Mouse (Mus musculus) ES-Bruce4 (cell line): Measurements from ENCODE around the gene Defb45.

Experiments
- CTCF ChIP-seq: IDR thresholded peaks from one replicate; pipeline ENCODE4 v1.8.1; 2011; ENCODE audit warnings: low read depth, low read length
- POLR2A ChIP-seq: IDR thresholded peaks from one replicate; pipeline ENCODE4 v1.8.1; 2011; ENCODE audit warnings: low read length; ENCODE audit not compliant: insufficient read depth

DNA sequence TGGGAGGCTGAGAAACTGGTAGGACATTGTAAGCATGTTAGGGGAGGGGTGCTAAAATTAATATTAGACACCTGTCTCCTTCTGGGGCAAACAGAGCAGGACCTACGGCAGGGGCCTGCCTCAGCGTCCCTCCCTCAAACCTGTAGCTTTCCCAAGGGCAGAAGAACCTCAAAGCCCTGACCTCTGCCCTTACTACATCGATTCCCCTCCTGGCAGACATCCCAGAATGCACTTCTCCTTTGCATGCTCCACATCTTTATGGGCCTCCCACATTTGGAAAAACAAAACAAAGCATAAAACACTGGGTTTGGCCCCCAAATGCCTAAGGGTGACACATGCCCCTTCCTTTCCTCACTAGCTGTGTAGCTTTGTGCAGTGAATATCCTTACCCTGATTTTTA lies 30.0 kb upstream of the Defb45 start:
- TF ChIP-seq POLR2A = no peak
- no peak for TF ChIP-seq CTCF
